Comparison of ENCODE assay signal across 8 mouse cellular contexts in the genomic region with DNA sequence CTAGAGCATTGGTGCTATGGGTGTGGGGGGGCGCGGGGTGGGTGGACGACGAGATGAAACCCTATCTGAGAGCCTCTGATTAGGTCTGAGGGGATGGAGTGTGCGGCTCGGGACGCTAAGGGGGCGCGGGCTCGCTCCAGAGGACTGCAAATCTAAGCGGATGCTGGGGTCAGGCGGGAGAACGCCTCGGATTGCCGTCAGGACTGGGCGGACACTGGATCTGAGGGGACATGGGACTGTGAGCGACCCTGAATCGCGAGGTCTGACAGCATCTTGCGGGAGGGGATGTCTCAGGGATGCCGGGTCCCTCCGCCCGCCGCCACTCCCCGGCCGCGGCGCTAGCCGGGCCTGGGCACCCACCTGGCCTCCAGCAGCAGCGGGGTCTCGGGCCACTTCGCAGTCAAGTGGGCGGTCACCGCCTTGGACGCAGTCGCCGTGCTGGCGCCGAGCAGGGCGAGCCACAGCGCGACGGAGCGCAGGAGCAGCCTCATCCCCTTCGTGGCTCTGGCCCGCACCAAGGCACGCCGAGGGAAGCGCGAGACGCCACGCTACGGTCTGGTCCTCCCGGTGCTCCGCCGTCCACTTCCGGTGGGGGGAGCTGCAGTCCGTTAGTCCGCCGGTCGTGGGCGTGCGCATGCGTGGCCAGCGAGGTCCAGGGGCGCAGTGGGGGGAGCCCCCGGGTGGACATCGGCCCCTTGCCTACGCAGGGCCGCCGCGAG. TPM values are rescaled to one million over a fixed set of nuclear protein-coding genes. Genes with fewer than 3 reads are reported as not detected.
DNase-seq lines count a peak whose midpoint lies in the region; ATAC-seq and TF ChIP-seq lines count a peak whose summit lies in the region.

Uggt2 (minus strand) TSS at position 580 of the 719 bp plus-strand sequence.

- H3K9ac ChIP-seq in hindbrain, embryonic 11.5 days (ENCODE audit: low read depth, low read length) = peak within 1 kb of the TSS; percentile 76
- H3K9ac ChIP-seq in lung, embryonic 14.5 days = peak within 1 kb of the TSS; percentile 75

- peak within 1 kb of the TSS; percentile 78 for H3K4me2 ChIP-seq in hindbrain, embryonic 11.5 days (replicated peaks; ENCODE audit: low read depth, low read length)
- H3K4me2 ChIP-seq in lung, embryonic 14.5 days = peak within 1 kb of the TSS; percentile 82

- H3K4me3 ChIP-seq in hindbrain, embryonic 11.5 days (ENCODE audit: low read depth, low read length) = peak within 1 kb of the TSS; percentile 52
- peak within 1 kb of the TSS; percentile 81 for H3K4me3 ChIP-seq in lung, embryonic 14.5 days (ENCODE audit: low read depth, low read length)

- DNase-seq in adipocyte (ENCODE audit: low spot score) = peak; percentile 74
- DNase-seq in cerebellum, postnatal 14 days = peak; percentile 97 to 98
- peak; percentile 69 to 77 for DNase-seq in frontal cortex, postnatal 14 days (ENCODE audit: low spot score in 2 of 2)
- DNase-seq in hindbrain, embryonic 11.5 days (ENCODE audit: low spot score) = peak; percentile 92
- DNase-seq in layer of hippocampus, postnatal 10 days (ENCODE audit: low spot score in 2 of 2) = peak; percentile 90 to 93
- peak; percentile 93 for DNase-seq in lung, embryonic 14.5 days
- peak; percentile 75 for DNase-seq in ovary, postnatal 10 days (ENCODE audit: low spot score)
- DNase-seq in urinary bladder, postnatal 4 days (ENCODE audit: low spot score in 2 of 2) = peak; percentile 78 to 87

- H3K27me3 ChIP-seq in hindbrain, embryonic 11.5 days (ENCODE audit: control insufficient read depth, insufficient read depth, low read length) = no peaks in the 10 kb centered on the region
- no peaks in the 10 kb centered on the region for H3K27me3 ChIP-seq in lung, embryonic 14.5 days (ENCODE audit: insufficient read depth, low read length)

- ATAC-seq in hindbrain, embryonic 11.5 days (ENCODE audit: low FRiP score) = peak; percentile 98
- ATAC-seq in lung, embryonic 14.5 days (ENCODE audit: insufficient read depth) = peak; percentile 95

- 0 out of 2 replicates have a peak, but pooled peaks cover 2% of the 10 kb centered on the region for H3K4me1 ChIP-seq in hindbrain, embryonic 11.5 days (replicated peaks; ENCODE audit: control insufficient read depth, insufficient read depth, low read length)
- H3K4me1 ChIP-seq in lung, embryonic 14.5 days (ENCODE audit: insufficient read depth) = peaks cover 5% of the 10 kb centered on the region; the same call in 1 of the 2 replicates

- no peaks in the 10 kb centered on the region for H3K9me3 ChIP-seq in hindbrain, embryonic 11.5 days (ENCODE audit: control insufficient read depth, low read length)
- H3K9me3 ChIP-seq in lung, embryonic 14.5 days (ENCODE audit: low read depth, low read length) = no peaks in the 10 kb centered on the region

- WGBS in hindbrain, embryonic 11.5 days = 0% methylated on average over 56 of the region's 72 CpGs
- under 1% methylated on average over 72 of the region's 72 CpGs for WGBS in lung, embryonic 14.5 days

- H3K36me3 ChIP-seq in hindbrain, embryonic 11.5 days (ENCODE audit: control insufficient read depth, insufficient read depth, low read length) = no peaks in the 10 kb centered on the region
- 0 out of 2 replicates have a peak, but pooled peaks cover 8% of the 10 kb centered on the region for H3K36me3 ChIP-seq in lung, embryonic 14.5 days (ENCODE audit: insufficient read depth)

- H3K27ac ChIP-seq in hindbrain, embryonic 11.5 days (ENCODE audit: low read depth, low read length) = peak within 1 kb of the TSS; percentile 71
- H3K27ac ChIP-seq in lung, embryonic 14.5 days (ENCODE audit: low read depth) = peak within 1 kb of the TSS; percentile 83

- peak; percentile 68 for TF ChIP-seq CTCF in lung, embryonic 14.5 days (IDR thresholded peaks at IDR 0.05; ENCODE audit: low read depth)

RNA-seq across cellular contexts. Expression of gene Uggt2, which starts in this region (rescaled TPM):
- 17.2 and 21.9 TPM in 2 replicates for polyA plus RNA-seq in hindbrain, embryonic 11.5 days (2014; fragmentation: Nextera tagmentation; extraction: Ambion mirVana)
- 10 to 100 TPM; 34.3 to 39.3 TPM for total RNA-seq in layer of hippocampus, postnatal 10 days (2021)
- 25.5 and 26.7 TPM in 2 replicates for polyA plus RNA-seq in lung, embryonic 14.5 days (2014; fragmentation: Nextera tagmentation; extraction: Ambion mirVana)

Comparison
In these comparisons a context has a peak if more than half of its experiments do, and no peak if none do; other contexts are left out.
1. Peak in every context shown above with its lines: DNase-seq, ATAC-seq, H3K4me3 ChIP-seq and H3K27ac ChIP-seq.